Mouse (Mus musculus): ENCODE results near the gene Sumf2. TPM values are rescaled to one million over a fixed set of nuclear protein-coding genes. Genes with fewer than 3 reads are reported as not detected.

Gene Sumf2
- polyA plus RNA-seq, 1 experiment from 2014 or later = 48.5 TPM

Other genes with a start within 250 kb of the Sumf2 start
- gene Zfp11, start 176.9 kb upstream of the Sumf2 start, polyA plus RNA-seq (2014; fragmentation: Nextera tagmentation; extraction: Ambion mirVana) = 7.3 and 8.2 TPM in 2 replicates
- gene Sept14, start 138.5 kb upstream of the Sumf2 start, polyA plus RNA-seq (2014; fragmentation: Nextera tagmentation; extraction: Ambion mirVana) = not detected in 2 replicates
- 160 and 178 TPM in 2 replicates for gene Mrps17, start 131.5 kb upstream of the Sumf2 start, polyA plus RNA-seq (2014; fragmentation: Nextera tagmentation; extraction: Ambion mirVana)
- 73.7 and 73.8 TPM in 2 replicates for gene Nipsnap2, start 121.9 kb upstream of the Sumf2 start, polyA plus RNA-seq (2014; fragmentation: Nextera tagmentation; extraction: Ambion mirVana)
- 37.5 and 37.8 TPM in 2 replicates for gene Psph, start 59.5 kb upstream of the Sumf2 start, polyA plus RNA-seq (2014; fragmentation: Nextera tagmentation; extraction: Ambion mirVana)
- gene Chchd2, start 40.5 kb downstream of the Sumf2 start, polyA plus RNA-seq (2014; fragmentation: Nextera tagmentation; extraction: Ambion mirVana) = 988 and 1,013 TPM in 2 replicates
- gene Zbed5, start 48.7 kb downstream of the Sumf2 start, polyA plus RNA-seq (2014; fragmentation: Nextera tagmentation; extraction: Ambion mirVana) = 8.8 and 10.0 TPM in 2 replicates
- gene Phkg1, start 51.6 kb downstream of the Sumf2 start, polyA plus RNA-seq (2014; fragmentation: Nextera tagmentation; extraction: Ambion mirVana) = 0.24 TPM in 1 of 2 replicates, not detected in the other
- gene Nupr1l, start 61.6 kb downstream of the Sumf2 start, polyA plus RNA-seq (2014; fragmentation: Nextera tagmentation; extraction: Ambion mirVana) = 2.3 and 2.9 TPM in 2 replicates
- gene Vkorc1l1, start 95.0 kb downstream of the Sumf2 start, polyA plus RNA-seq (2014; fragmentation: Nextera tagmentation; extraction: Ambion mirVana) = 31.3 and 32.2 TPM in 2 replicates
- 35.1 and 35.9 TPM in 2 replicates for gene Gusb, start 156.1 kb downstream of the Sumf2 start, polyA plus RNA-seq (2014; fragmentation: Nextera tagmentation; extraction: Ambion mirVana)
- 30.8 and 32.2 TPM in 2 replicates for gene Asl, start 182.3 kb downstream of the Sumf2 start, polyA plus RNA-seq (2014; fragmentation: Nextera tagmentation; extraction: Ambion mirVana)
- gene Crcp, start 182.3 kb downstream of the Sumf2 start, polyA plus RNA-seq (2014; fragmentation: Nextera tagmentation; extraction: Ambion mirVana) = 38.6 and 43.2 TPM in 2 replicates
- gene Tpst1, start 226.3 kb downstream of the Sumf2 start, polyA plus RNA-seq (2014; fragmentation: Nextera tagmentation; extraction: Ambion mirVana) = 57.0 and 63.1 TPM in 2 replicates